Mouse (Mus musculus) effector memory CD4-positive, alpha-beta T cell, adult 5 months (primary cell): ENCODE data around the gene Ctu1. TPM values are rescaled to one million over a fixed set of nuclear protein-coding genes. Genes with fewer than 3 reads are reported as not detected.

Source experiments
- polyA plus RNA-seq: library from polyadenylated mRNA; unstranded; fragments of 100-300 nt; shearing (Covaris generic); gene quantifications from one replicate; pipeline ENCODE4 v1.2.1, GENCODE M21; 2017

The Ctu1 gene
- polyA plus RNA-seq: 4.2 TPM

GRCm38 (mm10) chr7:43671809-43672580, at the start of gene Ctu1:
Gene Ctu1, plus strand, starts transcription at chr7:43672016.

GRCm38 (mm10) chr7:43634500-43634899, 37.3 kb upstream of the Ctu1 start, which contains the start of gene Ceacam18:
Gene Ceacam18, plus strand, starts transcription at chr7:43634707.

DNA sequence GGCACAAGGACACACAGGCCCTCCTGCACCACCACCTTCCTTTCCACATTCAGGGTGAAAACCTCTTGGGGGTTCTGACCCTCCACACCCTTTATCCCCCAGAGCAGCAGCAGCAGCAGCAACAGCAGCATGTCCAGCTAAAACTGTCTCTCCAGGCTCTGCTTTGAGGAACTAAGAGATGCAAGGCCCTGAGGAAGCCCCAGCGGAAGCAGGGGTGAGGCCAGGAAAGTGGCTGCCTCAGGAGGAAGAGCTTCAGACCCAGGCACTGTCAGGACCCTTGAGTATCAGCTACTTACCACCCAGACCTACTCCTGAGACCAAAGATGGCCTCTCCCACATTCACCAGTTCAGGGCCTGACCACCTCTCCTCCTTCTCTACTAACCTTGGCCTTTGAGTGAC, 11.8 kb upstream of the Ctu1 start, which contains the start of gene Siglece:
Gene Siglece (minus strand): TSS at position 160 of the 400 bp plus-strand sequence.

GRCm38 (mm10) chr7:43690118-43690517, 18.3 kb downstream of the Ctu1 start, which contains the start of gene Klk14:
Gene Klk14, plus strand, starts transcription at chr7:43690418.

GRCm38 (mm10) chr7:43712267-43712666, 40.5 kb downstream of the Ctu1 start, which contains the start of gene Klk13:
Gene Klk13, plus strand, starts transcription at chr7:43712567.

Other genes with a start within 250 kb of the Ctu1 start
- gene Lim2, start 244.3 kb upstream of the Ctu1 start, polyA plus RNA-seq: not detected
- 634 TPM for gene Nkg7, start 234.9 kb upstream of the Ctu1 start, polyA plus RNA-seq
- not detected for gene Cldnd2, start 231.2 kb upstream of the Ctu1 start, polyA plus RNA-seq
- 73.5 TPM for gene Etfb, start 227.9 kb upstream of the Ctu1 start, polyA plus RNA-seq
- gene Gm45233, start 227.9 kb upstream of the Ctu1 start, polyA plus RNA-seq: 0.50 TPM
- gene Vsig10l, start 208.9 kb upstream of the Ctu1 start, polyA plus RNA-seq: 3.8 TPM
- not detected for gene Iglon5, start 181.9 kb upstream of the Ctu1 start, polyA plus RNA-seq
- not detected for gene 4931406B18Rik, start 166.1 kb upstream of the Ctu1 start, polyA plus RNA-seq
- gene Cd33, start 127.6 kb upstream of the Ctu1 start, polyA plus RNA-seq: not detected
- gene Zfp658, start 109.8 kb upstream of the Ctu1 start, polyA plus RNA-seq: 2.3 TPM
- gene Zfp719, start 92.4 kb upstream of the Ctu1 start, polyA plus RNA-seq: 4.0 TPM
- not detected for gene Zfp819, start 64.8 kb upstream of the Ctu1 start, polyA plus RNA-seq
- gene Ceacam18, start 37.3 kb upstream of the Ctu1 start, polyA plus RNA-seq: not detected
- gene Siglece, start 11.9 kb upstream of the Ctu1 start, polyA plus RNA-seq: 0.34 TPM
- gene Klk14, start 18.4 kb downstream of the Ctu1 start, polyA plus RNA-seq: not detected
- not detected for gene Klk13, start 40.6 kb downstream of the Ctu1 start, polyA plus RNA-seq
- gene Klk12, start 96.9 kb downstream of the Ctu1 start, polyA plus RNA-seq: not detected
- not detected for gene Klk11, start 102.6 kb downstream of the Ctu1 start, polyA plus RNA-seq
- not detected for gene Klk10, start 109.0 kb downstream of the Ctu1 start, polyA plus RNA-seq
- not detected for gene Klk9, start 119.9 kb downstream of the Ctu1 start, polyA plus RNA-seq
- 48.5 TPM for gene Klk8, start 125.6 kb downstream of the Ctu1 start, polyA plus RNA-seq
- gene Klk7, start 139.3 kb downstream of the Ctu1 start, polyA plus RNA-seq: not detected
- gene Klk6, start 152.5 kb downstream of the Ctu1 start, polyA plus RNA-seq: not detected
- not detected for gene Klk5, start 170.0 kb downstream of the Ctu1 start, polyA plus RNA-seq
- gene Klk4, start 209.1 kb downstream of the Ctu1 start, polyA plus RNA-seq: not detected